Mouse (Mus musculus): ENCODE results near the gene Guca1a.
"Not testable (repeated sequence)": the region's sequence is repeated elsewhere in the genome, so short reads cannot be mapped to it uniquely, and the experiment has no call there.

Gene Guca1a

GRCm38 (mm10) chr17:47400451-47400850, at the start of gene Guca1a:
TSS of gene Guca1a (minus strand) at chr17:47400584.
- no peak for DNase-seq

GRCm38 (mm10) chr17:47449432-47449831, 49.0 kb upstream of the Guca1a start:
- DNase-seq: no peak

GRCm38 (mm10) chr17:47448523-47449372, 48.4 kb upstream of the Guca1a start:
- DNase-seq: no peak

- no peak for DNase-seq
These were observed 46.2 kb upstream of the Guca1a start for GRCm38 (mm10) chr17:47446561-47446960.

- no peak for DNase-seq
These were observed 45.6 kb upstream of the Guca1a start for GRCm38 (mm10) chr17:47446025-47446424.

GRCm38 (mm10) chr17:47445518-47445917, 45.1 kb upstream of the Guca1a start:
- DNase-seq: no peak

- no peak for DNase-seq
These were observed 43.7 kb upstream of the Guca1a start for GRCm38 (mm10) chr17:47444113-47444512.

- DNase-seq: no peak
These were observed 41.9 kb upstream of the Guca1a start for GRCm38 (mm10) chr17:47442271-47442670.

- DNase-seq: no peak
These were observed 41.1 kb upstream of the Guca1a start for GRCm38 (mm10) chr17:47441296-47442051.

- no peak for DNase-seq
These were observed 40.0 kb upstream of the Guca1a start for GRCm38 (mm10) chr17:47440359-47440890.

- DNase-seq: no peak
These were observed 39.1 kb upstream of the Guca1a start for GRCm38 (mm10) chr17:47439396-47440028.

GRCm38 (mm10) chr17:47438611-47439010, 38.2 kb upstream of the Guca1a start:
- DNase-seq: no peak

GRCm38 (mm10) chr17:47436907-47437547, 36.6 kb upstream of the Guca1a start, which contains the start of gene 1700001C19Rik:
TSS of gene 1700001C19Rik (minus strand) at chr17:47437376.
- DNase-seq: no peak

- DNase-seq: no peak
These were observed 35.9 kb upstream of the Guca1a start, which contains the start of gene AI661453 for GRCm38 (mm10) chr17:47436156-47436906. TSS of gene AI661453 (plus strand) at chr17:47436615.

- DNase-seq: no peak
These were observed 30.4 kb upstream of the Guca1a start for GRCm38 (mm10) chr17:47430815-47431214.

- no peak for DNase-seq
These were observed 28.5 kb upstream of the Guca1a start for GRCm38 (mm10) chr17:47428831-47429304.

GRCm38 (mm10) chr17:47427316-47427715, 26.9 kb upstream of the Guca1a start:
- no peak for DNase-seq

- DNase-seq: no peak
These were observed 23.8 kb upstream of the Guca1a start for GRCm38 (mm10) chr17:47424186-47424585.

- not testable (repeated sequence) for DNase-seq
These were observed 22.2 kb upstream of the Guca1a start for GRCm38 (mm10) chr17:47422616-47423015.

GRCm38 (mm10) chr17:47421566-47421965, 21.2 kb upstream of the Guca1a start:
- no peak for DNase-seq

- DNase-seq: no peak
These were observed 19.8 kb upstream of the Guca1a start for GRCm38 (mm10) chr17:47420195-47420594.

All from cerebellum, adult 9-10 months (tissue).